Mouse (Mus musculus) forebrain, postnatal 0 days (tissue): ENCODE data around the gene Cyth4. TPM values are rescaled to one million over a fixed set of nuclear protein-coding genes. Genes with fewer than 3 reads are reported as not detected.

Experiments used
- ATAC-seq: fragments of 200-750 bp; cut with Nextera tagmentation; 2 replicates; pipeline ENCODE4 v1.8.0; 2017; ENCODE audit warnings: mild to moderate bottlenecking, moderate library complexity
- DNase-seq: peaks from one replicate; pipeline ENCODE4 v3.0.0-alpha.2; 2015
- H3K27ac ChIP-seq: fragments of 300-500 bp; sonication (generic); 2 replicates; pipeline ENCODE4 v1.5.1; 2014; ENCODE audit warnings: low read depth, mild to moderate bottlenecking, antibody characterized with exemption, low read length, moderate library complexity, mixed read lengths
- H3K27me3 ChIP-seq: fragments of 300-500 bp; sonication (generic); 2 replicates; pipeline ENCODE4 v1.6.1; 2014; ENCODE audit warnings: mild to moderate bottlenecking, low read length, mixed read lengths; ENCODE audit not compliant: insufficient read depth
- H3K36me3 ChIP-seq: fragments of 300-500 bp; sonication (generic); 2 replicates; pipeline ENCODE4 v1.6.1; 2014; ENCODE audit warnings: mild to moderate bottlenecking, moderate library complexity; ENCODE audit not compliant: insufficient read depth
- H3K4me1 ChIP-seq: fragments of 300-500 bp; sonication (generic); 2 replicates; pipeline ENCODE4 v1.6.1; 2014; ENCODE audit warnings: antibody characterized with exemption; ENCODE audit not compliant: insufficient read depth
- H3K4me2 ChIP-seq: fragments of 300-500 bp; sonication (generic); 2 replicates; pipeline ENCODE4 v1.6.1; 2014; ENCODE audit warnings: low read depth, mild to moderate bottlenecking, moderate library complexity
- H3K4me3 ChIP-seq: fragments of 300-500 bp; sonication (generic); 2 replicates; pipeline ENCODE4 v1.5.1; 2014; ENCODE audit warnings: low read depth, low read length, mixed read lengths
- H3K9ac ChIP-seq: fragments of 300-500 bp; sonication (generic); 2 replicates; pipeline ENCODE4 v1.6.1; 2014; ENCODE audit warnings: mild to moderate bottlenecking
- H3K9me3 ChIP-seq: fragments of 300-500 bp; sonication (generic); 2 replicates; pipeline ENCODE4 v1.6.1; 2016; ENCODE audit warnings: low read length
- CTCF ChIP-seq: sonication (generic); IDR thresholded peaks from 2 replicates; pipeline ENCODE4 v1.5.1; 2016; ENCODE audit warnings: antibody characterized with exemption, control low read depth, low read depth
- WGBS: fragments of 180-500 bp; shearing (Covaris S2); extraction: QIAGEN DNeasy Blood & Tissue Kit; methylation state at CpG from one replicate; pipeline ENCODE4 v1.1.7; 2014; 5-methylcytosine and 5-hydroxymethylcytosine counted together
- polyA plus RNA-seq: library from polyadenylated mRNA; unstranded; fragments of >200 nt; fragmentation: Nextera tagmentation; extraction: Ambion mirVana; gene quantifications from 2 replicates; pipeline ENCODE4 v1.2.1, GENCODE M21; 2015
- total RNA-seq: library from RNA; depleted of rRNA; stranded (reverse); fragments of >200 nt; gene quantifications from 2 replicates; pipeline ENCODE4 v1.2.3, GENCODE M21; 2014

The Cyth4 gene
- total and polyA plus RNA-seq, 2 experiments from 2014 or later, result 5.5 to 9.8 TPM

DNA sequence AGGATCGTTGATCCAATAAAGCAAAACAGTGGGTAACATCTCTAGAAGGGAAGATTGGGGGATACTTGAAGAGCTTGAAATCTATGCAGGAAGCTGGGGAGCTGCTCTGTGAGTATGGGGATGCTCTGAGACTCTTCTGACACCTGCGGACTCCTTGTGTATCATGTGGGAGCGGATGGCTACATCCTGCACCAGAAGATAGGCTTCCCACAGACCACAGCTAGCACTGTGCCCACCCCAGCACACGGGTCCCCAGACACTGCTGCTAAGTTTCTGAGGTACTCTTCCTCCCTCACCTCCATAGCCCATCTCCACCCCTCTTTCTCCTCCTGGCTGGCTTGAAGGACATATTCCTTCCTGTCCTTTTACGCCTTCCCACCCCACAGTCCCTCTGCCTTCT is 26.7 kb upstream of the Cyth4 start:
- H3K36me3 ChIP-seq, result no peaks in the 10 kb centered on the region
- H3K9me3 ChIP-seq, result no peaks in the 10 kb centered on the region
- H3K4me3 ChIP-seq, result no peak overlapping the region
- H3K4me2 ChIP-seq, result no peak overlapping the region
- DNase-seq (no peak), ATAC-seq (no peak)
- no peak overlapping the region for H3K9ac ChIP-seq
- TF ChIP-seq CTCF, result no peak
- H3K4me1 ChIP-seq, result no peaks in the 10 kb centered on the region
- no peaks in the 10 kb centered on the region for H3K27me3 ChIP-seq
- H3K27ac ChIP-seq, result no peak overlapping the region
- 94% methylated on average over 5 of the region's 5 CpGs for WGBS

GRCm38 (mm10) chr15:78571554-78572269 is 25.1 kb upstream of the Cyth4 start:
- ATAC-seq, result no peak
- WGBS, result 76% methylated on average over 16 of the region's 16 CpGs
- Histone ChIP-seq H3K4me1 (no peaks in the 10 kb centered on the region), H3K4me3 (no peak overlapping the region), H3K9ac (no peak overlapping the region), H3K4me2 (no peak overlapping the region), H3K9me3 (no peaks in the 10 kb centered on the region), H3K27me3 (no peaks in the 10 kb centered on the region), H3K36me3 (no peaks in the 10 kb centered on the region), H3K27ac (no peak overlapping the region)
- DNase-seq, result no peak
- no peak for TF ChIP-seq CTCF

DNA sequence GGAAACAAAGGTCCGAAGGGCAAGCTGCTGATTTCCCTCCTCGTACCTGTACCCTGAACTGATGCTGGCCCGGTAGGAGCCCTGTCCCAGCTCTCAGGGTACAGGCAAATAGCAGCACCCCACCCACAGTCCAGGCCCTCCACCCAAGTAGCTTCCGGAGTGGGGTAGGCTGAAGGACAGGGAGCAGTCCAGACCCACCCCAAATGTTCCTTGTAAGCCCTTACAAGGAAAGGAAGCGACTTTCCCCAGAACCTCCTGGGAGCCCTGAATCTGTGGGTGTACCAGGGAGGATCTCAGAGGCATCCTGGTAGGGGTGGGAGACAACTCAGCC is 24.6 kb upstream of the Cyth4 start:
- ATAC-seq, result no peak
- no peak overlapping the region for H3K4me3 ChIP-seq
- no peaks in the 10 kb centered on the region for H3K27me3 ChIP-seq
- no peak overlapping the region for H3K9ac ChIP-seq
- H3K9me3 ChIP-seq, result no peaks in the 10 kb centered on the region
- H3K36me3 ChIP-seq, result no peaks in the 10 kb centered on the region
- H3K4me2 ChIP-seq, result no peak overlapping the region
- no peaks in the 10 kb centered on the region for H3K4me1 ChIP-seq
- WGBS, result 91% methylated on average over 5 of the region's 5 CpGs
- no peak for DNase-seq
- no peak for TF ChIP-seq CTCF
- no peak overlapping the region for H3K27ac ChIP-seq

- Histone ChIP-seq H3K36me3 (no peaks in the 10 kb centered on the region), H3K9ac (no peak within 1 kb of the TSS), H3K4me3 (no peak within 1 kb of the TSS), H3K27ac (no peak within 1 kb of the TSS), H3K9me3 (no peaks in the 10 kb centered on the region), H3K27me3 (no peaks in the 10 kb centered on the region), H3K4me1 (no peaks in the 10 kb centered on the region), H3K4me2 (no peak within 1 kb of the TSS)
- 86% methylated on average over 8 of the region's 8 CpGs for WGBS
- DNase-seq (no peak), ATAC-seq (no peak)
- TF ChIP-seq CTCF, result no peak
These were observed 24.0 kb upstream of the Cyth4 start, which contains the start of gene Rac2 for GRCm38 (mm10) chr15:78572658-78573397. TSS of gene Rac2 (minus strand) at chr15:78572783.

DNA sequence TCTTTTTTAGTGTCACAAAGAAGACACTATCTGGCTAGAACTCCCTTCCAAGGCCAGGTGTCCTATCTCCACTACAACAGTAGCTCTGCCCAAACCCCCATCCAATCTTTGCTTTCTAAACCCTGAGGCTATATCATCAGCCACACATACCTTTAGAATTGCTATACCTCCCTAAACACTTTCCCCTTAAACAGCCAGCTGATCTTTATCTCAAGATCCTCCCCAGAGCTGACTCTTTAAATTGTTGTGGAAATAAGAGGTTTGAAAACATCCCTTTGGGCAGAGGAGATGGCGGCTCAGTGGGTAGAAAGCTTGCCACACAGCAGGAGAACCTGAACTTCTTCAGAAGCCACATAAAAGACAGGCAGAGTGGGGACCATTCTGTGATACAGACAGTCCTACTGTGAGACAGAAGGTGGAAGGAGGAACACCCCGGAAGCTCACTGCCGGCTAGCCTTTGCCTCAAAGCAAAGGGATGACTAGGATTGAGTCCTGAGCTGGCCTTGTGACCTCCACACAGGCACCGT is 20.5 kb upstream of the Cyth4 start:
- DNase-seq (no peak), ATAC-seq (no peak)
- H3K27me3 ChIP-seq, result no peaks in the 10 kb centered on the region
- H3K4me1 ChIP-seq, result peaks cover 15% of the 10 kb centered on the region; the same call in 1 of the 2 replicates
- H3K4me3 ChIP-seq, result no peak overlapping the region
- TF ChIP-seq CTCF, result no peak
- no peak overlapping the region for H3K4me2 ChIP-seq
- WGBS, result 69% methylated on average over 4 of the region's 4 CpGs
- H3K27ac ChIP-seq, result no peak overlapping the region
- no peaks in the 10 kb centered on the region for H3K9me3 ChIP-seq
- no peak overlapping the region for H3K9ac ChIP-seq
- no peaks in the 10 kb centered on the region for H3K36me3 ChIP-seq

- no peak for TF ChIP-seq CTCF
- 0 out of 2 replicates have a peak overlapping the region, but pooled peaks have one; percentile 6 for H3K9ac ChIP-seq
- no peak overlapping the region for H3K4me2 ChIP-seq
- WGBS, result 23% methylated on average over 11 of the region's 11 CpGs
- peaks cover 15% of the 10 kb centered on the region for H3K4me1 ChIP-seq
- no peaks in the 10 kb centered on the region for H3K27me3 ChIP-seq
- H3K9me3 ChIP-seq, result no peaks in the 10 kb centered on the region
- H3K4me3 ChIP-seq, result no peak overlapping the region
- H3K36me3 ChIP-seq, result no peaks in the 10 kb centered on the region
- ATAC-seq (no peak), DNase-seq (no peak)
- no peak overlapping the region for H3K27ac ChIP-seq
These were observed 13.5 kb upstream of the Cyth4 start for GRCm38 (mm10) chr15:78583352-78583751.

- ATAC-seq (no peak), DNase-seq (no peak)
- 90% methylated on average over 7 of the region's 7 CpGs for WGBS
- no peak for TF ChIP-seq CTCF
- no peaks in the 10 kb centered on the region for H3K9me3 ChIP-seq
- no peak overlapping the region for H3K4me3 ChIP-seq
- no peak overlapping the region for H3K4me2 ChIP-seq
- no peaks in the 10 kb centered on the region for H3K36me3 ChIP-seq
- no peak overlapping the region for H3K9ac ChIP-seq
- H3K4me1 ChIP-seq, result peaks cover 9% of the 10 kb centered on the region
- H3K27me3 ChIP-seq, result no peaks in the 10 kb centered on the region
- no peak overlapping the region for H3K27ac ChIP-seq
These were observed 11.4 kb upstream of the Cyth4 start for GRCm38 (mm10) chr15:78585404-78585803.
